Mouse (Mus musculus) E14TG2a.4 (cell line): ENCODE results near the gene Nfkbil1.

Experiments
- H3K27me3 ChIP-seq: 2 replicates; pipeline ENCODE4 v1.6.1; 2014; ENCODE audit warnings: low read length, control low read depth; ENCODE audit not compliant: insufficient read depth
- H3K36me3 ChIP-seq: 2 replicates; pipeline ENCODE4 v1.6.1; 2014; ENCODE audit warnings: low read length, control low read depth; ENCODE audit not compliant: insufficient read depth
- H3K4me1 ChIP-seq: replicated peaks from 2 replicates; pipeline ENCODE4 v1.6.1; 2014; ENCODE audit warnings: low read depth, low read length, control low read depth
- H3K4me3 ChIP-seq: replicated peaks from 2 replicates; pipeline ENCODE4 v1.5.1; 2014; ENCODE audit warnings: mild to moderate bottlenecking, low read length
- H3K9me3 ChIP-seq: 2 replicates; pipeline ENCODE4 v1.6.1; 2014; ENCODE audit warnings: low read length, control low read depth
- CTCF ChIP-seq: conservative IDR thresholded peaks from 2 replicates; pipeline ENCODE4 v1.5.1; 2014; ENCODE audit warnings: low read length
- NANOG ChIP-seq: IDR thresholded peaks from 2 replicates; pipeline ENCODE4 v1.6.1; 2014; ENCODE audit warnings: borderline replicate concordance, low read length, mixed read lengths
- POU5F1 ChIP-seq: IDR thresholded peaks from 2 replicates; pipeline ENCODE4 v1.6.1; 2014; ENCODE audit warnings: low read length, borderline replicate concordance

The Nfkbil1 gene

DNA sequence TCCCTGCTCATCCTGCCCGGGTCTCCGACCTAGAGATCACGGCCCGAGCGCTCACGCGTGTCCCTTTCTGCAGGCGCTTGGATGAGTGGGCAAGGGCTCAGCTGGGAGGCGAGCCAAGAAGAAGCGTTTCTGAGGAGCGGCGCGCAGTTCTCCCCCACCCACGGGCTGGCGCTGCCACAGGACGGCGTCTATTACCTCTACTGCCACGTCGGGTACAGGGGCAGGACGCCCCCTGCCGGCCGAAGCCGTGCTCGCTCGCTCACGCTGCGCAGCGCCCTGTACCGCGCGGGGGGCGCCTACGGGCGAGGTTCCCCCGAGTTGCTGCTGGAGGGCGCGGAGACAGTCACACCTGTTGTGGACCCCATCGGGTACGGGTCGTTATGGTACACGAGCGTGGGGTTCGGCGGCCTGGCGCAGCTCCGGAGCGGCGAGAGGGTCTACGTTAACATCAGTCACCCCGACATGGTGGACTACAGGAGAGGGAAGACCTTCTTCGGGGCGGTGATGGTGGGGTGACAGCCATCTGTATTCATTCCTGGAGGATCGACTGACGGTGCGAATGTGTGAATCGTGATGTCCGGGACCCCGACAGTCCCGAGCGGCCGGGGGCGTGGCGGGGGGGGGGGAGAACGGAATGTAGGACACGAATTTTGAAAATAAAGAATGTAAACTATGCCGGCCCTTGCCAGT, 39.8 kb downstream of the Nfkbil1 start:
- Histone ChIP-seq H3K27me3 (peaks cover 80% of the 10 kb centered on the region), H3K36me3 (no peaks in the 10 kb centered on the region), H3K4me3 (peak overlapping the region; percentile 73), H3K9me3 (0 out of 2 replicates have a peak, but pooled peaks cover 5% of the 10 kb centered on the region), H3K4me1 (peaks cover 32% of the 10 kb centered on the region)
- TF ChIP-seq NANOG (no peak), CTCF (peak; percentile 2; the same call in 1 of the 2 replicates)

DNA sequence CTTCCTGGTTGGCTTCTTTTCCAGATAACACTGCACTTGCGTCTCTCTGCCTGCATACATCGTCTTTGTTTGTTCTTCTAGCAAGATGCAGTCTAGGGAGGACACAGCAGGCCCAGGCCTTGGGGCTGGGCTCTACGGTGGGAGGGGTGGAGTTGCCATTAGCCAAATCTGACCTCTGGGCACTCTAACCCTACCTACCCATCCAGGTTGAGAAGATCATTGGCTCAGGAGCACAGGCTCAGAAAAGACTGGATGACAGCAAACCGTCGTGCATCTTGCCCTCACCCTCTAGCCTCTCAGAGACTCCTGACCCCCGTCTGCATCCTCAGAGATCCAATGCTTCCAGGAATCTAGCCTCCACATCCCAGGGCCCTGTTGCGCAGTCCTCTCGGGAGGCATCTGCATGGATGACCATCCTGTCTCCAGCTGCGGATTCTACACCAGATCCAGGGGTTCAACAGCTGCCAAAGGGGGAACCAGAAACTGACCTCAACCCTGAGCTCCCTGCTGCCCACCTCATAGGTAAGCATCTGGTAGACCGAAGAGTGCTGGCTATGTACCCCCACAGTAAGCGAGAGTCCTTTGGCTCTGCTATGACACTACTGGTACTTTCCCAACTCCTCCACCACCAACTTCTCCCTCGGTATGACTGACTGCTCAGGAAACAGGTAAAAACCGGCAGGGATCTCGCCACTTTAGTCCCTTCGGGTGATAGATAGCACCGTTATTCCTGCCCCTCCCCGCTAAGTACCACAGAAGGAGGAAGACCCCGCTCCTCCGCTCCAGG, 40.6 kb downstream of the Nfkbil1 start:
- Histone ChIP-seq H3K4me3 (peak overlapping the region; percentile 73), H3K4me1 (peaks cover 39% of the 10 kb centered on the region), H3K9me3 (0 out of 2 replicates have a peak, but pooled peaks cover 5% of the 10 kb centered on the region), H3K27me3 (peaks cover 76% of the 10 kb centered on the region), H3K36me3 (no peaks in the 10 kb centered on the region)
- TF ChIP-seq POU5F1 (no peak), CTCF (no peak), NANOG (no peak)

DNA sequence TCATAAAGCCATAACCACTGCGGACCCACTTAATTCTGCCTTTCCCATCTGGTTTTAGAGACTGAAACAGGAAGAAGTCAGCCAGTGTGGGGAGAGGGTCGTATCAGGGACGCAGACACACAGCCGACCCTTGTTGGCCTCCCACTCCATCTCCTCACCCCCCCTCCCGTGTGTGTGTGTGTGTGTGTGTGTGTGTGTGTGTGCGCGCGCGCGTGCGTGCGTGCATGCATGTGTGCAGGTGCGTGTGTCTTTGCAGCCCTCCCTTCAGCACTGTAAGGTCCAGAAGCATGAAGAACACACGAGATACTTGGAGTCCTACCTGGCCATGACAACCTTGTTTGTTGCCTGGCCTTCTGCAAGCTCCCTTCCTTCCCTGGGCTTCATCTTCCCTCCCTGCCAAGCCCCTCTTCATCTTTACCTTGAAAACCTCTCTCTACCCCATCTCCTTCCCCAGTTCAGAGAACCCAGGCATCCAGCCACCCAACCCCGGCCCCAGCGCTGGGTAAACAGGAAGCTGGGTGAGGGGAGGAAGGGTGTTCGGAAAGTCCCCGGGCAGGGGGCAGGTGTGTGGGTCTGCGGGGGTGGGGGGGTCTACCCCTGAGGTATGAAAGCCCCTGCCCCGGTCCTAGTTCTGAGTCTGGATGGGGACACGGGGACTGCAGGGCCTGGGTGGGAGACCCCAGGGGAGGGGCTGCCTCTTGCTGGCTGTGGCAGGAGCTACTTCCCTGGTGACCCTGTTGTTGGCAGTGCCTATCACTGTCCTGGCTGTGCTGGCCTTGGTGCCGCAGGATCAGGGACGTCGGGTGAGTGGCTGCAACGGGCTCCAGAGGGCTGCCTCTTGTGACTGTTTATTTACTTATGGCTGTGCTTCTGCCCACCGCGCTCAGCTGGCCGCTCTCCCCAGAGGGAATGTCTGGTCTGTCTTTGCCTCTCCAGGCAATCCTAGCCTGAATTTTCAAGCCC, 41.4 kb downstream of the Nfkbil1 start, which contains the start of gene Ltb:
Ltb (plus strand) TSS at position 559 of the 963 bp plus-strand sequence.
- H3K4me3 ChIP-seq: peak within 1 kb of the TSS; percentile 73
- H3K27me3 ChIP-seq: peaks cover 70% of the 10 kb centered on the region
- no peaks in the 10 kb centered on the region for H3K36me3 ChIP-seq
- H3K4me1 ChIP-seq: peaks cover 45% of the 10 kb centered on the region
- 0 out of 2 replicates have a peak, but pooled peaks cover 5% of the 10 kb centered on the region for H3K9me3 ChIP-seq
- TF ChIP-seq POU5F1 (no peak), NANOG (no peak), CTCF (no peak)

DNA sequence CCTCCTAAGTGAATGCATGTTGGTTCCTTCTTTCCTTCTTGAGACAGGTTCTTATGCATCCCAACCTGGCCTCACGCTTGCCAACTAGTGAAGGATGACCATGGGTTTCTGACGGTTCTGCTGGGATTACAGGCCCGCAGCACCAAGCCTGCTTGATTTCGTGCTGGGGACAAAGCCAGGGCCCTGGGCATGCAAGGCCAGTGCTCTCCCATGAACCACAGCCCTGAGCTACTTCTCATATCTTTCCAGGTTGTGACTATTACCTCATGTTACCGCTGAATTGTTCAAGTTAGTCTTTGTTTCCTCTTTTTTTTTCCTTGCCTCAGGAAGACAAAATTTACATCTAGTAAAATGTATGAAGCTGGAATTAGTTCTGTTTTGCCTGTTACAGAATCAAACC, 42.7 kb downstream of the Nfkbil1 start:
- peaks cover 52% of the 10 kb centered on the region for H3K4me1 ChIP-seq
- no peaks in the 10 kb centered on the region for H3K9me3 ChIP-seq
- peaks cover 58% of the 10 kb centered on the region for H3K27me3 ChIP-seq
- no peak for TF ChIP-seq NANOG
- no peak for TF ChIP-seq POU5F1
- no peak for TF ChIP-seq CTCF
- no peaks in the 10 kb centered on the region for H3K36me3 ChIP-seq
- H3K4me3 ChIP-seq: no peak overlapping the region

DNA sequence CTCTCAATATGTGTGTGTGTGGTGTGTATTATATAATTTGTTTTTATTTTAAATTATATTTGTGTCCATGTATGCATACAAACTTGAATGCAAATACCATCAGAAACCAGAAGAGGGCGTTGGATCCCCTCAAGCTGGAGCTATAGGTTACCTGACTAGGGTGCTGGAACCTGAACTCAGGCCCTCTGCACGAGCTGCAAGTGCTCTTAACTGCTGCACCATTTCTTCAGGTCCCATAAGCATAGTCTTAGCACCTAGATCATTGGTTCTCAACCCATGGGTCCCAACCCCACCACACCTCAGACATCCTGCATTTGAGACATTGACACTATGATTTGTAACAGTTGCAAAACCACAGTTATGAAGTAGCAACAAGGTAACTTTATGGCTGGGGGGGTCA, 43.9 kb downstream of the Nfkbil1 start:
- no peaks in the 10 kb centered on the region for H3K9me3 ChIP-seq
- H3K4me1 ChIP-seq: peaks cover 64% of the 10 kb centered on the region
- peaks cover 47% of the 10 kb centered on the region for H3K27me3 ChIP-seq
- peak; percentile 38 for TF ChIP-seq CTCF
- no peak for TF ChIP-seq NANOG
- TF ChIP-seq POU5F1: no peak
- H3K36me3 ChIP-seq: no peaks in the 10 kb centered on the region
- H3K4me3 ChIP-seq: no peak overlapping the region

DNA sequence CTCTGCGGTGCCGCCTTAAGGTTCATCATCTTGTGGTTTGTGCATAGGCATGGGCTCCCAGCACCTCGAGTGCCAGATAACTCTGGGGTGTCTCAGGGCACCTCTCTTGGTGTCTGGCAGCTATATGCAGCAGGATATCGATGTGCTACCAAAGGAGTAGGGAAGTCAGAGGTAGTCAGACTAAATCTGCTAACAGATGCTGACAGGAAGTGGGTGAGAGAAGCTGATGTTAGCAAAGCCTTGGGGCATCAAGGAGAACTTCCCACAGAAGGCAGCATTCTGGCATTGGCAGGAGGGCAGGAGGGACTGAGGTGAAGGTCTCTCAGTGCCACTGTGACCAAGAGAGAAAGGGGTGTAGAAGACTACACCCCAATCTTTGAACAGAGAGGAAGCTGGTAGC, 45.5 kb downstream of the Nfkbil1 start:
- Histone ChIP-seq H3K36me3 (no peaks in the 10 kb centered on the region), H3K4me1 (peaks cover 63% of the 10 kb centered on the region), H3K4me3 (peak overlapping the region; percentile 11; the same call in 1 of the 2 replicates), H3K9me3 (no peaks in the 10 kb centered on the region), H3K27me3 (peaks cover 31% of the 10 kb centered on the region)
- TF ChIP-seq POU5F1 (no peak), NANOG (no peak), CTCF (no peak)

DNA sequence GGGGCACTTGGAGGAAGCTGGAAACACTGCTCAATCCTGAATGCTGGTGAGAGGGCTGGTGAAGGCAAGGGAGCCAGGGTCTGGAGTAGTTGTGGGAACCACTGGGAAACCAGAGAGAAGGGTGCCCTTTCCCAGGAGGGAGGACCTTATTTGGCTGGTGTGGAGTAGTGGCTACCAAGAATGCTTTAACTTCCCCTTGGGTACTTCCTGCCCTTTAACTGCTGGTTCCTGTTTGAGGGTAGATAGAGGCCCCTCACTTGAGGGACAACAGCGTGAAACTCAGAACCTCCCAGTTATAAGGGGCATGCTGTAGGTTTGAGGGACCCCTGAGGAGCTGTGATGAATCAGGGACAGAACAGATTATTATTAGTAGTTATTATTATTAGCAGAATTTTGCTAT, 46.4 kb downstream of the Nfkbil1 start:
- TF ChIP-seq NANOG (no peak), POU5F1 (no peak), CTCF (no peak)
- H3K27me3 ChIP-seq: peaks cover 22% of the 10 kb centered on the region
- H3K4me3 ChIP-seq: no peak overlapping the region
- H3K9me3 ChIP-seq: no peaks in the 10 kb centered on the region
- no peaks in the 10 kb centered on the region for H3K36me3 ChIP-seq
- H3K4me1 ChIP-seq: peaks cover 63% of the 10 kb centered on the region
